Mouse (Mus musculus): ENCODE results near the gene Gal3st3.

DNA sequence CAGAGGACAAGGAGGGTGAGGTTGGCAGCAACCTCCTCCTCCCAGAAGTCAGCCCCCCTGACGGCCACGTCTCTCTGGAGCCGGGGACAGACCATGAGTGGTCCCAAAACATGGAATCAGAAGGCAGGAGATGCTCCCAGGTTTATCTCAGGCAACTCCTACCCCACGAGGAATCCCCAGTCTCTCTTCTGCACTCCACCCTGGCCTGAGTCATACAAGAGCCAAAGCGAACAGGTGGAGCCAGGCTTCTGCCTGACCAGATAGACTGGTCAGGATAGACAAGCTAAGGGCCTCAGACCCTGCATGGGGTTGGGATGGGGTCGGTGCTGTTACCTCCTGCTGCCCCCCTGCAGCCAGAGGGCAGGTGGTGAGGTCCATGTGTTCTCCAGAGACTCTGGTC, 49.9 kb downstream of the Gal3st3 start:
- TF ChIP-seq POLR2A (IDR thresholded peaks at IDR 0.05; ENCODE audit: control insufficient read depth, low read depth, low read length) = no peak
- TF ChIP-seq CTCF (IDR thresholded peaks at IDR 0.05; ENCODE audit: control insufficient read depth, insufficient read depth, insufficient replicate concordance, low read depth, low read length) = no peak
